Mouse (Mus musculus) hindlimb bud, embryonic 11.5 days (tissue): ENCODE measurements around the gene Coch.
"Not testable (repeated sequence)": the region's sequence is repeated elsewhere in the genome, so short reads cannot be mapped to it uniquely, and the experiment has no call there.

Source experiments
- DNase-seq: peaks from one replicate; pipeline ENCODE4 v3.0.0-alpha.2; 2012; ENCODE audit warnings: low read depth, low spot score; ENCODE audit errors: extremely low spot score

The Coch gene

DNA sequence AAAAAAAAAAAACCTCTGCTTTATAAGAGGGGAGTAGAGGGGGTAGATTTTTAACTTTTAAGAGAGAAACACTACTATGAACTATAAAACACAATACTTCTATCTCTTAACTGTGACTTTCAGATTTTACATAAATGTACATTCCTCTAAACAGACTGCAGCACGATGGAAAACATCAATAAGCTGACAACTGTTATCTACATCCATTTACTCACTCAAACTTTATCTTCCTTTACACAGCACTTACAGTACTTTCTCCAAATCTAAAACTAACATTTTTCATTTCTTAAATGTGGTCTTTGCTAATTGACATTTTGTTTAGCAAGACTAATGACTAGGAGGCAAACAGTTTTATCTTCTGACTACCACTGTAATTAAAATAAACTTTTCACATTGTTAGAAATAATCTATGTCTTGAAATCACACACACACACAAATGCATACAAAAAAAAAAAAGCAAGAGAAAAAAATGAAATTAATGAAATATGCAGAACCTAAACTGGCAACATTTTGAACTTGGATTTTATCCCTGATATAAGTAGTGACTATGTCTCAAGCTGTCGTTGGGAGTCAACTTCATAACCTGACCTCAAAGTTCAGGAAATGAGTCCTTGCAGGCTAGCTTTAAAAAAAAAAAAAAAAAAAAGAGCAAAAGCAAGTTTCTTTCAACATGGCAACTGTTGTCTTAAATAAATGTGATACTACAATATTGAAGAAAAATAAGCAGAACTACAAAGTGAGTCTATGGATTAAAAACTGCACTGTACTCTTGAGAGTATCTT, 43.7 kb downstream of the Coch start:
- DNase-seq = no peak

DNA sequence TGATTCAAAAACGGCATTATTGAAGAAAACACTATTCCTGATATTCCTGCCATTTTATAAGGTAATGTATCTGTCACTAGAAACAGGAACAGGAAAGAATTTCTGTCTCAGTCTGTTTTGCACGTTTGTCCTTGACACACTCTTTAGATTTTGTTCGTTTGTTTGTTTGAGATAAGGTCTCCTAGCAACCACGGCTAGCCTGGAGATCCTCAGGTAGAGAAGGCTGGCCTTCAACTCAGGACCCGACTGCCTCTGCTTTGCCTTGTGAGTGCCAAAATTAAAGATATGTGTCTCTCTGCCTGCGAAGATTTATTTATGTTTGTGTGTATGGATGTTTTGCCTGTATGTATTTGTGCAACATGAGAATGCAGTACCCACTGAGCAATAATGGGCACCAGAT, 48.7 kb downstream of the Coch start:
- no peak for DNase-seq

DNA sequence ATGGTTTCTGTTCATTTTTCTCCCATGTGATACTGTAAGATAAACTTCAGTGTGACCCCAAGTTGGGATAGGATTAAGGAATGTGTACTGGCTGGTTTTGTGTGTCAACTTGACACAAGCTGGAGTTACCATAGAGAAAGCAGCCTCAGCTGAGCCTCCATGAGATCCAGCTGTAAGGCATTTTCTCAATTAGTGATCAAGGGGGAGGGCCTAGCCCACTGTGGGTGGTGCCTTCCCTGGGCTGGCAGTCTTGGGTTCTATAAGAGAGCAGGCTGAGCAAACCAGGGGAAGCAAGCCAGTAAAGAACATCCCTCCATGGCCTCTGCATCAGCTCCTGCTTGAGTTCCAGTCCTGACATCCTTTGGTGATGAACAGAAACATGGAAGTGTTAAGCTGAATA, 56.3 kb downstream of the Coch start:
- not testable (repeated sequence) for DNase-seq
